Mouse (Mus musculus): ENCODE data around the gene Epha10. TPM values are rescaled to one million over a fixed set of nuclear protein-coding genes. Genes with fewer than 3 reads are reported as not detected.

Epha10 gene
- total RNA-seq (2023): not detected

GRCm38 (mm10) chr4:124880599-124880998, at the start of gene Epha10:
Gene Epha10 (plus strand): TSS chr4:124880899.

GRCm38 (mm10) chr4:124850261-124850913, 30.3 kb upstream of the Epha10 start, which contains the start of gene Yrdc:
Gene Yrdc (plus strand): TSS chr4:124850679.

GRCm38 (mm10) chr4:124850933-124851658, 29.6 kb upstream of the Epha10 start, which contains the start of gene 1110065P20Rik:
Gene 1110065P20Rik (minus strand): TSS chr4:124851196.

GRCm38 (mm10) chr4:124861283-124862188, 19.2 kb upstream of the Epha10 start, which contains the start of gene Maneal:
Gene Maneal (minus strand): TSS chr4:124862171.

GRCm38 (mm10) chr4:124936613-124937471, 56.1 kb downstream of the Epha10 start, which contains the start of gene 9930104L06Rik:
Gene 9930104L06Rik (plus strand): TSS chr4:124937048.

GRCm38 (mm10) chr4:124939211-124939610, 58.5 kb downstream of the Epha10 start, which contains the start of gene Cdca8:
Gene Cdca8 (minus strand): TSS chr4:124939311.

Other genes with a start within 250 kb of the Epha10 start
- not detected for gene Pou3f1, start 224.1 kb upstream of the Epha10 start, total RNA-seq (2023)
- 24.5 TPM for gene Utp11, start 187.3 kb upstream of the Epha10 start, total RNA-seq (2023)
- gene Fhl3, start 180.2 kb upstream of the Epha10 start, total RNA-seq (2023): 16.4 TPM
- 60.7 TPM for gene Sf3a3, start 166.1 kb upstream of the Epha10 start, total RNA-seq (2023)
- gene Inpp5b, start 139.0 kb upstream of the Epha10 start, total RNA-seq (2023): 101 TPM
- gene Mtf1, start 78.8 kb upstream of the Epha10 start, total RNA-seq (2023): 31.7 TPM
- 93.8 TPM for gene Yrdc, start 30.2 kb upstream of the Epha10 start, total RNA-seq (2023)
- gene 1110065P20Rik, start 29.7 kb upstream of the Epha10 start, total RNA-seq (2023): 16.4 TPM
- gene Maneal, start 18.7 kb upstream of the Epha10 start, total RNA-seq (2023): 3.6 TPM
- 22.6 TPM for gene 9930104L06Rik, start 56.1 kb downstream of the Epha10 start, total RNA-seq (2023)
- gene Cdca8, start 58.4 kb downstream of the Epha10 start, total RNA-seq (2023): 1.8 TPM
- 1.7 TPM for gene Rspo1, start 105.5 kb downstream of the Epha10 start, total RNA-seq (2023)
- gene Gnl2, start 135.7 kb downstream of the Epha10 start, total RNA-seq (2023): 74.6 TPM
- not detected for gene Dnali1, start 184.8 kb downstream of the Epha10 start, total RNA-seq (2023)
- 48.1 TPM for gene Snip1, start 185.8 kb downstream of the Epha10 start, total RNA-seq (2023)
- 53.4 TPM for gene Meaf6, start 204.2 kb downstream of the Epha10 start, total RNA-seq (2023)
- 209 TPM for gene Zc3h12a, start 246.9 kb downstream of the Epha10 start, total RNA-seq (2023)

Data from CD4-positive naive resting alpha-beta T cell, adult 57 days (primary cell).